Mouse (Mus musculus) hindbrain, embryonic 16.5 days (tissue): ENCODE results near the gene Trim2. TPM values are rescaled to one million over a fixed set of nuclear protein-coding genes. Genes with fewer than 3 reads are reported as not detected.

ENCODE experiments used
- ATAC-seq: fragments of 200-750 bp; cut with Nextera tagmentation; 2 replicates; pipeline ENCODE4 v1.8.0; 2017; ENCODE audit warnings: moderate TSS enrichment, moderate library complexity
- H3K27ac ChIP-seq: fragments of 300-500 bp; sonication (generic); 2 replicates; pipeline ENCODE4 v1.5.1; 2014; ENCODE audit warnings: low read depth, mild to moderate bottlenecking, control low read depth, low read length, moderate library complexity
- H3K27me3 ChIP-seq: fragments of 300-500 bp; sonication (generic); replicated peaks from 2 replicates; pipeline ENCODE4 v1.6.1; 2014; ENCODE audit warnings: low read length; ENCODE audit not compliant: control insufficient read depth, insufficient read depth
- H3K36me3 ChIP-seq: fragments of 300-500 bp; sonication (generic); 2 replicates; pipeline ENCODE4 v1.6.1; 2014; ENCODE audit warnings: mild to moderate bottlenecking, low read length, moderate library complexity, mixed read lengths; ENCODE audit not compliant: control insufficient read depth, insufficient read depth
- H3K4me1 ChIP-seq: fragments of 300-500 bp; sonication (generic); 2 replicates; pipeline ENCODE4 v1.6.1; 2014; ENCODE audit warnings: low read depth, low read length; ENCODE audit not compliant: control insufficient read depth, insufficient read depth
- H3K4me2 ChIP-seq: fragments of 300-500 bp; sonication (generic); 2 replicates; pipeline ENCODE4 v1.6.1; 2014; ENCODE audit warnings: mild to moderate bottlenecking, low read length, control low read depth, moderate library complexity
- H3K4me3 ChIP-seq: fragments of 300-500 bp; sonication (generic); 2 replicates; pipeline ENCODE4 v1.5.1; 2014; ENCODE audit warnings: mild to moderate bottlenecking, low read length, control low read depth, moderate library complexity
- H3K9ac ChIP-seq: fragments of 300-500 bp; sonication (generic); 2 replicates; pipeline ENCODE4 v1.6.1; 2014; ENCODE audit warnings: low read depth, mild to moderate bottlenecking, control low read depth, low read length, moderate library complexity
- H3K9me3 ChIP-seq: fragments of 300-500 bp; sonication (generic); 2 replicates; pipeline ENCODE4 v1.6.1; 2014; ENCODE audit warnings: mild to moderate bottlenecking, low read length, moderate library complexity; ENCODE audit not compliant: control insufficient read depth
- WGBS: fragments of 180-500 bp; shearing (Covaris S2); extraction: QIAGEN DNeasy Blood & Tissue Kit; methylation state at CpG from one replicate; pipeline ENCODE4 v1.1.7; 2014; 5-methylcytosine and 5-hydroxymethylcytosine counted together
- polyA plus RNA-seq: library from polyadenylated mRNA; unstranded; fragments of >200 nt; fragmentation: Nextera tagmentation; extraction: Ambion mirVana; gene quantifications from 2 replicates; pipeline ENCODE4 v1.2.1, GENCODE M21; 2015

Gene Trim2
- polyA plus RNA-seq, 1 experiment from 2014 or later = 154 TPM

DNA sequence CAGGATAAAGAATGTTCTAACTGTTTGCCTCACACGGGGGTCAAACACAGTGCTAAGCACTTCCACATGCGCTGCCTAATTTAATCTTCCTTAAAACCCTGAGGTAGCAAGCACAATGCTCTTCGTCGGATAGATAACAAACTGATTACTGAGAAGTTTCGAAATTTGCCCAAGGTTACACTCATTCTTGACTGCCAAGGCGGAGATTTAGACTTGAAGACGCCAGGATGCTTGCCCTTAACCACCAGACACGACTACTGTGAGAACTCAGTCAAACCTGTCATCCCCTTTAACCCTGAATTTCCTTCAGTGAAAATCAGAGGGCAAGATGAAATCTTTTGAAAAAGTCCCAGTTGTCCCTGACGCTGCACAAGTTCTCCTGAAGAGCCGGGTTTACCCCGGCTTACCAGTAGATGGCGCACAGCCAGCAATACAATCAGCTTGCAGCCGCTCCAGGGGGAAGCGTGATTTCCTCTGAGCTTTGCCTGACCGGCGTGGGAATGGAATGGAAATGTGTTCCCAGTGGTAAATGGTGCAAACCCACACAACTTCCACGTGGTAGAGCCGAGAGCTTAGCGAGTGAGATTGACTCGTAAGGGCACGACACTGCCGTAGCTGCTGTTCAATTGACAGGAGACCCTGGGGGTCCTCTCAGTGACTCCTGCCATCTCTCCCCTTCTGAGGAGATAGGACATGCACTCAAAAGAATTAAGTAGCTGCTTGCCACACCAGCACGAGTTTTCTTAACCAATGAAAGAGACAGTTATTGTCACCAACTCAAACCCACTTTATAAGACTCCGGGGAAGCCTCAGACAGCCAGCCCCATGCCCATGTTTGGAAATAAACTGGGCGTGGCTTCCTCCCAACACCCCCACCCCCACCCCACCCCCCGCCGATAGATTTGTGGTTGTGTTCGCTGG, 38.3 kb upstream of the Trim2 start:
- Histone ChIP-seq H3K9me3 (no peaks in the 10 kb centered on the region), H3K36me3 (no peaks in the 10 kb centered on the region), H3K27me3 (no peaks in the 10 kb centered on the region), H3K4me1 (peaks cover 9% of the 10 kb centered on the region), H3K27ac (peak overlapping the region; percentile 45; the same call in 1 of the 2 replicates), H3K4me3 (peak overlapping the region; percentile 43), H3K9ac (peak overlapping the region; percentile 57), H3K4me2 (peak overlapping the region; percentile 91)
- 18% methylated on average over 28 of the region's 28 CpGs for WGBS
- ATAC-seq = peak; percentile 88

DNA sequence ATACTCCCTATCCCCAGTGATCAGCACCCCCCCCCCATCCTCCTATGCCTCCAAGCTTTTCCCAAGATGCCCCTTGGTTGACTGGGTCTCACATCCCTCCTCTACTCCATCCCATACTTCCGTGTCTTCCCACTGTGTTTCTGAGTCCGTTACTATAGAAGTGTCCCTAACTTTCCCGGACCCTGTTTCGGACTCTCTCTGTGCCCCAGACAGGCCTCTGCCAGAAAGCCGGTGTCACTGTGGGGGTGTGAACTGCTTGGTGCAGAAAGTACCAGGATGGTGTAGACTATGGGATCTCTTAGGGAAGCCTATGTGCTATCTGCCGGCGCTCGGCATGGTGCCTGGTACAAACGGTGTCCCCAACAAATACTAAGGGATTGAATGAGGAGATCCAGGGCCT, 36.4 kb upstream of the Trim2 start:
- 91% methylated on average over 9 of the region's 9 CpGs for WGBS
- H3K27me3 ChIP-seq = no peaks in the 10 kb centered on the region

GRCm38 (mm10) chr3:84341811-84342210, 35.1 kb upstream of the Trim2 start:
- no peaks in the 10 kb centered on the region for H3K9me3 ChIP-seq

More for the DNA sequence above, 36.4 kb upstream of the Trim2 start:
- H3K4me2 ChIP-seq = no peak overlapping the region
- H3K9ac ChIP-seq = no peak overlapping the region
- H3K4me1 ChIP-seq = peaks cover 9% of the 10 kb centered on the region
- ATAC-seq = no peak
- no peaks in the 10 kb centered on the region for H3K36me3 ChIP-seq
- no peaks in the 10 kb centered on the region for H3K9me3 ChIP-seq
- H3K4me3 ChIP-seq = no peak overlapping the region
- no peak overlapping the region for H3K27ac ChIP-seq

GRCm38 (mm10) chr3:84337585-84337984, 30.9 kb upstream of the Trim2 start:
- Histone ChIP-seq H3K36me3 (no peaks in the 10 kb centered on the region), H3K27me3 (no peaks in the 10 kb centered on the region), H3K27ac (no peak overlapping the region), H3K4me2 (no peak overlapping the region), H3K9me3 (no peaks in the 10 kb centered on the region), H3K4me3 (no peak overlapping the region), H3K4me1 (no peaks in the 10 kb centered on the region), H3K9ac (no peak overlapping the region)
- no peak for ATAC-seq
- WGBS = 59% methylated on average over 9 of the region's 11 CpGs

More at GRCm38 (mm10) chr3:84341811-84342210, 35.1 kb upstream of the Trim2 start:
- H3K27me3 ChIP-seq = no peaks in the 10 kb centered on the region
- H3K9ac ChIP-seq = no peak overlapping the region
- no peak overlapping the region for H3K27ac ChIP-seq
- ATAC-seq = no peak
- no peaks in the 10 kb centered on the region for H3K36me3 ChIP-seq
- no peak overlapping the region for H3K4me3 ChIP-seq
- WGBS = 77% methylated on average over 7 of the region's 7 CpGs
- peaks cover 9% of the 10 kb centered on the region for H3K4me1 ChIP-seq
- no peak overlapping the region for H3K4me2 ChIP-seq

GRCm38 (mm10) chr3:84336342-84336741, 29.7 kb upstream of the Trim2 start:
- H3K9me3 ChIP-seq = no peaks in the 10 kb centered on the region
- ATAC-seq = no peak
- no peaks in the 10 kb centered on the region for H3K36me3 ChIP-seq
- 93% methylated on average over 12 of the region's 12 CpGs for WGBS
- H3K27ac ChIP-seq = no peak overlapping the region
- no peaks in the 10 kb centered on the region for H3K27me3 ChIP-seq
- no peak overlapping the region for H3K9ac ChIP-seq
- H3K4me3 ChIP-seq = no peak overlapping the region
- no peaks in the 10 kb centered on the region for H3K4me1 ChIP-seq
- no peak overlapping the region for H3K4me2 ChIP-seq

DNA sequence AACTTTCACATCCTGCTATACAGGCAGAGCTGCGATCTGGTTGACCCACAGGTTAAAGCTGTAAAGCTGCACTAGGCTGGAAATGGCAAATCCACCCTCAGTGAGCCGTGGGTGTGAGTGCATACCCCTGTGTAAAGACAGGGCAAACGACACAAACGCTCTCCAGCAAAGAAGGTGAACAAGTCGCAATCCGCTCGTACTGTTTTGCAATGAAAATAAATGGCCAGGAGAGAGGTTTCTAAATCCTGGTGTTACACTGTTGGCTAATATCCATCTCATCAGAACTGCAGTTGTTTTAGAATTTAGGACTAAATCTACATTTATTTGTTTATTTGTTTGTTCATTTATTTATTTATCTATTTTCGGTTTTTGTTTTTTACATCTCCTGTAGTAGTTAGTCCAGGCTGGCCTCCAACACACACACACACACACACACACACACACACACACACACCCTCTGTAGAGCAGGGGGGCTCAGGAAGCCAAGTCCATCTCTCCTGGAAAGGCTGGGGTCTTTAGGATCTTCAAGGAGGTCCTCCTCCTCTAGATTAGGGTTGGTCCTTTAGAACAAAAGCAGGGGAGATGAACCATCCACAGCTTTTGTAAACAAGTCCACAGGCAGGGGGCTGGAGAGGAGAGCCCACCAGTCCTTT, 28.9 kb upstream of the Trim2 start:
- Histone ChIP-seq H3K9me3 (no peaks in the 10 kb centered on the region), H3K9ac (no peak overlapping the region), H3K27ac (no peak overlapping the region), H3K4me3 (no peak overlapping the region), H3K27me3 (no peaks in the 10 kb centered on the region), H3K4me2 (peak overlapping the region; percentile 45), H3K36me3 (no peaks in the 10 kb centered on the region), H3K4me1 (no peaks in the 10 kb centered on the region)
- 38% methylated on average over 8 of the region's 8 CpGs for WGBS
- ATAC-seq = no peak

- WGBS = 5% methylated on average over 20 of the region's 20 CpGs
- H3K4me3 ChIP-seq = peak overlapping the region; percentile 14
- ATAC-seq = no peak
- H3K27ac ChIP-seq = no peak overlapping the region
- H3K4me1 ChIP-seq = no peaks in the 10 kb centered on the region
- H3K9me3 ChIP-seq = no peaks in the 10 kb centered on the region
- no peak overlapping the region for H3K9ac ChIP-seq
- no peaks in the 10 kb centered on the region for H3K36me3 ChIP-seq
- H3K27me3 ChIP-seq = no peaks in the 10 kb centered on the region
- H3K4me2 ChIP-seq = peak overlapping the region; percentile 45
Measured at GRCm38 (mm10) chr3:84334771-84335420, 28.2 kb upstream of the Trim2 start.

DNA sequence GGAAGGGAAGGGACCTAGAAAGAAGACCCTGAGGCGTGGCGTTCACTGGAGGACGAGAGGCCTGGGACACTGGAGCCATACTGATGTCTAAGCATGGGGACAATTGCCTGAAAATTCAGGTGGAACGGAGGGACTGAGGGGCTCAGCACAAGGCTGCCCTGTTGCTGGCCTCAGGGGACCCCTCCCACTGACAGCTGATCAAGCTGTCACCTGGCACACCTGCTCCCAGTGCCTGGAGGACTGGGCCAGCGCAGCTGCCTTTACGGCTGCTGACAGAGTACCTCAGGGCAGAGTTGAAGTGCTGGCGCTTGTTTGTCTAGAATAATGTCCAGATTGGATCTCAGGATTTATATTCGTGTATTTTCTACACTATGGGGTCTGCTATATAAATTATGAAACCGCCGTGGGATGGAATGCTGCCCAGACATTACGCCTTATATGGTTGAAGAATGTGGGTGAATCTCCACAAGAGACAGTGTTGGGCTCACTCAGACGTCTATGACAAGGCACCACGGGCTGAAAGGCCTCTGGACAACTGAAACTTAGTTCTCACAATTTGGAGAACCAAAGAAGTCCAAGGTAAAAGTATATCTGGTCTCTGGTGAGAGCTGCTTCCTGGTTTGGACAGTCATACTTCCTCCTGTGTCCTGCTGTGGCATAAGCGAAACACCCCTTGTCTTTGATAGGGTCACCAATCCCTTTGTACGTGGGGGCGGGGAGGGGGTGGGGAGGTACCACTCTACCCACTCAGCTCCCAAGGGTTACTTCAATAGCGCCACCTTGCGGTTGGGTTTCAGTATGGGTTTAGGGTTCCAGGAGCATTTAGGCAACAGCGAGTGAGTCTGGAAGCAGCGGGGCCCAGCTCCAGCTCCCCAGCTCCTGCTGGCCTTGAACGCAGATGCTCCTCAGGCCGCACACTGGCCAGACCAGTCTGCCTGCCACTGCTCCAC, 27.0 kb upstream of the Trim2 start:
- H3K9ac ChIP-seq = no peak overlapping the region
- no peak overlapping the region for H3K4me2 ChIP-seq
- 42% methylated on average over 22 of the region's 22 CpGs for WGBS
- no peak for ATAC-seq
- H3K27me3 ChIP-seq = no peaks in the 10 kb centered on the region
- no peaks in the 10 kb centered on the region for H3K9me3 ChIP-seq
- no peak overlapping the region for H3K27ac ChIP-seq
- H3K36me3 ChIP-seq = no peaks in the 10 kb centered on the region
- no peak overlapping the region for H3K4me3 ChIP-seq
- no peaks in the 10 kb centered on the region for H3K4me1 ChIP-seq
